Mouse (Mus musculus): ENCODE results near the gene Pidd1. TPM values are rescaled to one million over a fixed set of nuclear protein-coding genes. Genes with fewer than 3 reads are reported as not detected.
A peak's percentile ranks its signal among the peaks of the same experiment; 100 is the strongest.

Gene Pidd1
- total RNA-seq, 2 experiments from 2014 or later: 0.15 to 0.18 TPM

DNA sequence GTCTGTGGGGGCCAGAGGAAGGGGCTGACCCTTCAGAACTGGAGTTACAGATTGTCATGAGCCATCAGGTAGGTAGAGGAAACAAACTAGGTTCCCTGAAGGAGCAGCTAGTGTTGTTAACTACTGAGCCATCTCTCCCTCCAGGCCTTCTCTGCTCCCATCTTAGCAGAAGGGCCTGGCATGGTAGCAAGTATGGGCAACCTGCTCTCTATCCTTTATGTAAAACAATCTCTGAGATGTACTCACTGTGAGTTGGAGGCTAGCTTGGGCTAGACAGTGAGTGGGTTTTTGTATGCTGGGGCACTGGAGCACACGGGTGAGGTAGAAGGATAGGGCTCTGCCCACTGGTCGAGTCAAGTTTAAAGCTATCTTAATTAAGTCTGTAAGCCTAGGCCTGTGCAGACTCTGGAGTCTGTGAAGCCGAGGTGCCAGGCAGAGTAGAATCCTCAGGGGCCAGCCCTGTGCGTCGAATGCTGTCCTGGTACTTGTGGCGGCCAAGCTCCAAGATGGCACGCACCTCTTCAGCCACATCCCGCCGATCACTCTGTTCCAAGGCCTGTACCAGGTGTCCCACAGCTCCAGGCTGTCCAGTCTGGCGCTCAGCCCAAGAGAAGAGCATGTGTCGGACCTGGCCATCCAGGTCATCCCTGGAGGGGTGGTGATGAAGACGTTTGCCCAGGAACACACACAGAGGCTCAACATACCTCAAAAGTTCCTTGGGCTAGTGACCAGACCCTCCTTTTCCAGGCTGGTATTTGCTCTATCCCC lies 5.4 kb downstream of the Pidd1 start:
- DNase-seq: no peak
- intact Hi-C loops (cut with DNase I): loop anchor here (2.0 kb wide), 1 partner anchor 30 kb away; no protein-coding TSS in a partner anchor

DNA sequence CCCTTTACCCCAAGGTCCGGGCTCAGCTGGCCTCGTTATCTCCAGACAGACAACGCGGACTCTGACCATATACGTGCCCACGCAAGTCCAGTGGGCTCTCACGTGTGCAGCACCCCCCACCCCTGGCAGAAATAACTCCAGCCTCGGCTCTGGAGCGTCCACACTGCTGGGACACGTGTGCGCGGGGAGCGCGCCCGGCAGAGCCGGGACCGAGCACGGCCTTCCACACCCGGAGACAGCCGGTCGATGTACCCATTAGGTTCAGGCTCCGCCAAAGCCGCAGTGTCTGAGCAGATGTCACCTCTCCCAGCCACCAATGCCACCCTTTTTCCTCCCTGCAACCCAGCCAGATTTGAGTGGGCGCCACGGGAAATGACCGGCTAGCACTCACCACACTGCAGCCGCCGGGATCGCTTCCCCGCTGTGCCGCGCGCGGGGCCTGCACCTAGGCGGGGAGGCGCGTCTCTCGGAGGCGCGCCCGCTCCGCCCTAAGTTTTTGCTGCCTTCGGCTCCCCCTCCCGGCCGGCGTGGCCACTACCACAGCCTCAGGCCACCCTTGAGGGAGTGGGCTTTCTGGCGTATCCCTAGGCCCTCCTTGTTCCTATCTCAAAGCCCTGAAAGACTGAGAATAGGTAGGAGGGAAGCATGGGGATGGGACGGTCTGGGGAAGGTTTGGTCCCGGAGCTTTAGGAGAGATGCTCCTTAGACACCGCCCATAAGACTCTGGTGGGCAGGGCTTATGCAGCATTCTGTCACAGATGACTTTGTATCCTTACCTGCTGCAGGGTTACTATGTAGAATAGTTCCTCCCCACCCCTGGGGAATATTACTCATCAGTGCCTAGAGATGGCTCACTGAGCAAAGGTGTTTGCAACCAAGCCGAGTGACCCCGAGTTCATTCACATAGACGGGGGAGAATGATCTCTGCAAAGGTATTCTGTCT lies 6.4 kb downstream of the Pidd1 start, which contains the start of gene Slc25a22:
TSS of gene Slc25a22 (minus strand) at position 715 of the 943 bp plus-strand sequence.
- peak; percentile 71 to 78 for DNase-seq
- intact Hi-C loops (cut with DNase I): loop anchor here (2.0 kb wide), 1 partner anchor 29 kb away; no protein-coding TSS in a partner anchor

DNA sequence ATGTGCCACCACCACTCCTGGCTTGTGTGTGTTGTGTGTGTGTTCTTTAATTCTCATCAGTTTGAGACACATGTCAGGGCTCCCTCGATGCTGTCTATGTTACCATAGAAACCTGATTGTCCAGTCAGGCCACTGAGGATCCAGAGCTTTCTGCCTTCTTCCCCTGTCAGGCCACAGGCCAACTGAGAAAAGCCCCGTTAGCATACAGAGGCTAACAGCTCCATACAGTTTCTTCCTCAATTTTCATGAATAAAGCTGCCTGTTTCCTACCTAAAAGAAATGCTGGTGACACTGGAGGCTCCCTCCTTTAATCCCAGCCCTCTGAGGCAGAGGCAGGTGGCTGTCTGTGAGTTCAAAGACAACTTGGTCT lies 7.3 kb downstream of the Pidd1 start:
- intact Hi-C loops (cut with DNase I): no loop called here
- no peak for DNase-seq

DNA sequence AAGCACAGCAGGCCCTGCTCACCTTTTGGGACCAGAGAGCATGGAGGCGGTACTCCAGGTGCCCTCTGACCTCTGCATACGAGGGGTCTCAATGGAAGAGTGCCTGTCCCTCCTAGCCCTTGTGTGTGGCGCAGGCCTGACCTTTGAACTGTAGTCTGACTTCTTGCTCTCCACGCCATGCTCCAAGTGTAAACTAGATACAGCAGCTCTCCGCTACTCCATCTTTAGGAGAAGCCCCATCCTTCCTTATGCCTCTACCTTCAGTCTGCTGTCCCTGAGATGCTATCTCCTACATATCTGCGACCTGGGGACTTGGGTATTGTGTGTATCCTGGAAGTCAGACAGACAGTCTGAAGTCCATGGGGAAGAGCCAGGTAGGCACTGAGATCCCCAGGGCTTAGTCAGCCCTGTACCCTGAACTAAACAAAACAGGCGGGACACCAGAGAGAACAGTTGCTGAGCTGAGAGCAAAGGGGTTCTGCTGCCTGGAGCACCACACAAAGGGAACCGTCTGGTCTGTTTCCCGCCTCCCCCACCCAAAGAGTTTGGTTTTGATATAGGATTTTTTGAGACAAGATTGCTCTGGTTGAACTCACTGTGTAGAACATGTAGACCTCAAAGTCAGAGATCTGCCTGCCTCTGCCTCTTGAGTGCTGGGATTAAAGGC lies 7.8 kb downstream of the Pidd1 start:
- intact Hi-C loops (cut with DNase I): no loop called here
- DNase-seq: no peak

DNA sequence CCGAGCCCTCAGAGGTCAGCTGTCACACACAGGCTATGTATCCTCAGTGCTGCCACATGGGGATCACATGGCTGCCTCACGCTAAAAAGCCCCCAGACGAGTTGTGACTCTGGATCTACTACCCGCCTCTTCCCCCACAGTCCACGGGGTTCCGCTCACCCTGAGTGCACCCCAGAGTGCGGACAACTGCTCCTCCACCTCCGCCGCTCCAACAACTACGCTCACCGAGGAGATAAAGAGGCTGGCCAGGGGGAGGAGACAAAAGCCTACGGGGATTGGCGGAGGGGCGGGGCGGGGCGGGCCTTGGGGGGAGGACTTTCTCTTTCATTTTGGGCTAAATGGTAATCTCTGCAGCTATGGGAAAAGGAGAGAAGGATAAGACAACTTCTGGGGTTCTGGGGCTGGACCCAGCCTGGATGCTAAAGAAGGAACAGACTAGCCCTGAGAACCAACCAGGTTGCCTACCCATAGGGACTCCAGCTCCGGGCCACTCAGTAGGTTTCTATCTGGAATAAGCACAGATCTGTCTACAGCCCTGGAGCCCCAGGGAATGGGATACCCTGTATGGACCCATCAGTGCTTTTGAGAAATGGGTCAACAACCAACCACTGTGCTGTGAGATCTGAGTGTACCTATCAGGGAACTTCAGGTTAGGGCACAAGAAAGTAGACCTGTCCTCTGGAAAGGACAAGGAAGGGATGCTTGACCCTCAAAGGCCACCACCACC lies 8.5 kb downstream of the Pidd1 start:
- intact Hi-C loops (cut with DNase I): no loop called here
- DNase-seq: no peak

DNA sequence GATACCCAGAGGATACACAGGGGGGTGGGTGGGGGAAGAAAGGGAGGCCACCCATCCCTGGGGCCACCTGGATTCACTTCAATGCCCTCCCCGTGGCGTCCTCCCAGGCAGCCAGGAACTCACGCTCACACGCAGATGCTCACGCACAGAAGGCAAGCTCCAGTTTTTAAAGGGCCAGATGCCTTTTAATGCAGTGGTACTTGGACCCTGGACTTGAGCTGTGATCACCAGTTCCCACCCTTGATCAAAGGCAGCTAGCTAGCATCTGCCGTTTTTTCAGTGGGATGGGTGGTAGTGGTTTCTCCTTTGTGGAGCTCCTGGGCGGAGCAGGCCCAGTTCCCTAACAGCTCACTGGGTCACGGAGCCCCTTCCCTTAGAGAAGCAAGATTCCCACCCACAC lies 9.4 kb downstream of the Pidd1 start:
- intact Hi-C loops (cut with DNase I): no loop called here
- no peak for DNase-seq

DNA sequence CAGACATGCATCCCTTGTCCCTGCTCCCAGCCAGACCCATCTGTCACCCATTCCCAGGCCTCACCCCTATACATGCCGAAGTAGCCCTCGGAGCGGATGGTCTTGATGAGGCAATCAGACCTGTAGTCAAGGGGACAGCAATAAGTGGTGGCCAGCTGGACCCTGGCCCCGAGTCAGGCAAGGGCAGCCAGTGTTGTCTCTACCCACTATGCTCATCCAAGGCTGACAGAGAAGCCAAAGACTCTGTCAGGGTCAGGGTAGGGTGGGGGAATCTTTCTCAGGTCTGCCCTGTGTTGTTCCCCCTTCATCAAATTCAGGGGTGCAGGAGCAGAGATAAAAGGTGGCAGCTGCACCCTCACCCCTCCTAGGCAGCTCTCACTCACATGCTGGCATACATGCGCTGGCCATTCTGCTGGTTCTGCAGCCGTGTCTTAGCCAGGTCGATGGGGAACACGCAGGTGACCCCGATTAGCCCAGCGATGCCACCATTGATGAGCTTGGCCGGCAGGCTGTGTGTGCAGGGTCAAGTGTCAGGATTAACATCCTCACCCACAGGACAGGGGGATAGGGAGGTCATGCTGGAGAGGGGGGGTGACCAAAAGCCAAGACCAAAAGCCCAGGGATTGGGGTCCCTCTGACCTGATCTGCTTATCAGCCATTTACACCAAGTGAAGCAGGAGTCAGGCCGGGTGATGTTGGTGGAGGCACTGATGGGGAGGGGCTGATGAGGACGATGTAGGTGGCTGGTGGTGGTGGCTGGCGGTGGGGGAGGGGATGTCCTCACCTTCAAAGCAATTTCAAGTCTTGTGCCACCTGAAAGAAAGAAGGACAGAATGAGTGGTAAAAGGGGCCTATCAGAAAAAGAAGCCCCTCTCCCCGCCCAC lies 10.1 kb downstream of the Pidd1 start:
- no peak for DNase-seq
- intact Hi-C loops (cut with DNase I): no loop called here

DNA sequence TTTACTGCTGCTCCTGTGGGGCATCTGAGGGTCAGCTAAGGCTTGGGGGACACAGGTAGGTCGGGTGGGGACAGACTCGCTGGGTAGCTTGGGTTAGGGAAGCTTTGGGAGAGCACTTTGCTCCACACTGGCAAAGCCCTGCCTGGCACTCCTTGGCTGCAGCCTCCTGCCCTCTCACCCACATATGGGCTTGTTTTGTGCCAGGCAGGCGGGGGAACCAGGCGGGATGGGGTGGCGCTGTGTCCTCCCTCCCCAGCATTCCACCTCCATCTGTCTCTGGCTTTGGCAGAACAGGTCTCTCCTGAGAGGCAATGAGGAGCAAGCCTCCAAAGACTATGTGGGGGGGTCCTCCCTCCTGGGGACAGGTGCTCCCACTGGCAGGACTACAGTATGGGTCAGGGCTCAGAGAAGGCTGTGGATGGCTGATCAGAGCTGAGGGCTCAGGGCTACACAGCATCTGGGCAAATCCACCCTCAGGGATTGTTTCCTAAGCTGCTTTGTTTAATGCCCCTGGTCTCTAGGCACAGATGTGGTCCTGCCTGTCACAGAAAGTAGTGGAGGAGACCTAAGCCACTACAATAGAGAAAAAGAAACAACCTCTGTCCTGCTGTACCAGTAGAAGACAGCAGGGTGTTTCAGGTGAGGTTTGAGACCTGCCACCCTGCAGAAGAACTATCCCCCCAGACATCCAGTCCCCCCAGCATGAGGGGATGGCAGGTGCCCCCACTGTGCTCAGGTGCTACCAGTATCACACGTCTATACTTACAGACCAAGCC lies 10.9 kb downstream of the Pidd1 start:
- intact Hi-C loops (cut with DNase I): no loop called here
- DNase-seq: no peak

DNA sequence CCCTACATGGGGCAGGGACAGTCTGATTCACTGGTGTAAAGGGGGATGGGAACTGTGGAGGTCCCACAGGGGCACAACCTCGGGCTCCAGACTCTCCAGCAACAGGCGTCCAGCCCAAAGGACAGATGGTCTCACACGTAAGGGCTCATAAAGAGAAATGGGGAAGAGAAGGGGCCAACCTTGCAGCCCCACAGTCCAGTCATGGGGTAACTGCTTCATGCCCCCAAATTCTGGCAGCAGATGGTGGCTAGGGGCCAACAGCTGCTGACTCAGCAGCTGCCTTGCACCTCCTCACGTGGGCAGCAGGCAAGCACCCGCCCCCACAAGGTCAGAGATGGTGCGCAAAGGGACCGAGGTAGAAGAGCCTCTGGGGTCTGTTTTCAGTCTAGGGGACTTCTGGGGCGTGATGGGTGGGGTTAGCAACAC lies 11.6 kb downstream of the Pidd1 start:
- DNase-seq: no peak
- intact Hi-C loops (cut with DNase I): no loop called here

DNA sequence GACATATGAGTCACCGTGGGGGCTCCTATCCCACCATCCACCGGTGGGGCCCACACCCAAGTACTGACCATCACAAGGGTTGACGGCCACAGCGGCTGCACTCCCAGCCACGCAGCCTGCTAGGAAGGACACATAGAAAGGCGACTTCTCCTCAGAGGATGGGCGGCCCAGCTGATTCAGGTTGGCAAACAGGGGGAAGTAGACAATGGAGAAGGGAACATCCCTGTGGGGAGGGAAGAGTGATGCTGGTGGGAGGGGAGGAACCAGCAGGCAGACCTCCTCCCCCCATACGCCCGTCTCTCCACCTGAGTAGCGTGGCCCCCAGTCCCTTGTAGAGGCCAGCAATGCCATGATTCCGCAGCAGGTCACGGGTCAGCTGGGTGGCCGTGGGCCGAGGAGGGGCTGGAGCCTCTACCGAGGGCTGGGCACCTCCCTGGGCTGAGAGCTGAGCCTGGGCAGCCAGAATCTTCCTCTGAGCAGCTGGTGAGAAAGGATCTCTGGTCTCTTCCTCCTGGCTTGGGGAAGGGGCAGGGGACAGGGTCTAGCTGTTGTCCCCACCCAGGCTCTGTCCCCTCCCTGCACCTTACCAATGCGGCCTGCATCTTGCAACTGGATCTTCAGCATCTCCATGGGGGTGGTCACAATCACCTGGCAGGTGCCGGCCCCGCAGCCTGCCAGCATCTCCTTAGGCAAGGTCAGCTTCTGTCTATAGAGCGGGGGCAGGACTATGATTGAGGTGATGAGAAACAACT lies 12.2 kb downstream of the Pidd1 start:
- DNase-seq: no peak
- intact Hi-C loops (cut with DNase I): no loop called here

DNA sequence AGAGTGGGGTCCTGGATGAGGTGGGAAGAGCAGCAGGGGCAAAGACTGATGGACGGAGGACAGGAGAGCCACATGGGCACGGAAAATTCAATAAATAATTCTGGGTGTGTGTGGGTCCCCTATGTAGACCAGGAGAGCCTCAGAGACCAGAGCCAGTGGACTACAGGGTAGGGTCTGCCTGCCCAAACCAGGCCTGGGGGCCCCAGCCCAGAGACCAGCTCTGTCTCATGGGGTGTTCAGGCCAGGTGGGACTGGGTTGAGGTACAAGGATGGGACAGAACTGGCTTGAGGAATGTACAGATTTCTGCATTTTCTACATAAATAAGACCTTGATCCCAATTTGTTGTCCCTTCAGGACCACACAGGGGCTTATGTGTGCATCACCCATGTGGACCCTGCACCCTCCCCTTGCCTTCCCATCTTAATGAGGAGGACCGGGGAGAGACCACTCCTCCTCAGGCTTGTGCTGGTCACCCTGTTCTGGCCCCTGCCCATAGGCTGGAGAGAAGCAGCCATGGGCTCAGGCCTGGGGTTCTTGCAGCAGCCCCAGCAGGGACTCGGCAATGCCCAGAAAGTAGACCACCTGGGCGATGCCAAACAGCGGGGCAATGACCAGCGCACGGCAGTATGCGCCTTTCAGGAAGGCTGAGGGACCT lies 13.1 kb downstream of the Pidd1 start:
- intact Hi-C loops (cut with DNase I): no loop called here
- no peak for DNase-seq

DNA sequence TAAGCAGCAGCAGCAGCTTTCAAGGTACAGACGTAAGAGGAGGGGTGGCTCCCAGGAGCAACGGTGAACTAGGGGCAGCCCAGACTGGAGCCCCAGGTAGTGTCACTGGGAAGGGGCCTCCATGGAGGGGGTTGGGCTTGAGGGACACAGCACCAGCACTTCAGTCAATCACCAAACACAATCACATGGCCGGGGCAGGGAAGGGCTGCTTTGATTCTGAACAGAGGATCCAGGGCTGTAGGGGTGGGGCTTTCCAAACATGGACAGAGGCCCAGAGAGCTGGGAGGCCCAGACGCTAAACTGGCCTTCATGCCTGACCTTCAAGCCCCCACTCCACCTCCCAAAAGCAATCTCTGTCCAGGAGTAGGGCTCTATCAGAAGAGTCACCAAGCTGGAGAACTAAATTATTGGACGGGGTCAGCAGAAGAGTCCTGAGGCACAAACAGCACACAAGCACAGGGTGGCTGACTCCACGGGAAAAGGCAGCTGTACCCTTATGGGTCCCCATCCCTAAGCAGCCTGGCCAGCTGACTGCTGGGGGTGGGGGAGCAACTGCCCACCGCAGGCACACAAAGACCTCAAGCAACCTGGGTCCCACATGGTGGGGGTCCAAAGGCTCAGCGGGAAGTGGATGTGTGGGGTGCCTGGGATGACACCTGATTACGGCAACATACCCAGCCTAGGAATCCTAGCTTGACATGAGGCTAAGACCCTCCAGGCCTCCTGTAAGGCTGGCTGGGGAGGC lies 13.8 kb downstream of the Pidd1 start:
- intact Hi-C loops (cut with DNase I): no loop called here
- DNase-seq: no peak

DNA sequence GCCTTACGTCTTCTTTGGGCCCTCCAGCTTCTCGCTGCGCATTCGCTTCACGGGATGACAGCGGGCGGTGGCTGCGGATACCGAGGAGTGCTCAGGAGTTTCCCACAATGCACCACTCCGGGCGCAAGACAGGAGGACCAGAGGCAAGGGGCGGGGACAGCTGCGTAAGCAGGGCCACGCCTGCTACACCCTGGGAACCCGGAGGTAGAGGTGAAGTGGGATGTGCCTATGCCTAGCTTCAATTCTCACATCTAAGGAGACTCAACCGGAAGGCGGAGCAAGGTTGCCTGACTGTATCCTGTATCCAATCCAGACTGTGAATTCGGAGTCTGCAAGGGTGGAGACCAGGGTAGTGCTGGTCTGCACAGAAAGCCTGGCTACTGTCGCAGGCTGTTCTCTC lies 14.5 kb downstream of the Pidd1 start, which contains the start of gene Cend1:
TSS of gene Cend1 (minus strand) at position 182 of the 400 bp plus-strand sequence.
- DNase-seq: no peak
- intact Hi-C loops (cut with DNase I): no loop called here

DNA sequence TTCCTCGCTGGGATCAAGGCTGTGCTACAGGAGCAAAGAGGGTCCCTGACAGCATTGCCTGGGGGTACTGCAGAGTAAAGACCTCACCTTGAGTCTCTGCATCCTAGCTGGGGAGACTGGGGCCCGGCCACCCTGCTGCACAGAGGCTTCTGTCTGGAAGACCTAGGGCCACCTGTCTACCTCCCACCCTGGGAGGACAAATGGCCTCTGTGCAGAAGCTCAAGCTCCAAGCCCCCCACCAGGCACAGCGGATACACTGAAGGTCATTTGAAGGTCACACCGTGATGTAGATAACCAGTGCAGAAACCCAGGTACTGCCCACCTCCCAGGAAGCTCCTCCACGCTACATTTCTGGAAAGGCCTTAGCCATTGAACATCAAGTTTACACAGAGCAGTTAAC lies 15.1 kb downstream of the Pidd1 start:
- DNase-seq: no peak
- intact Hi-C loops (cut with DNase I): no loop called here

DNA sequence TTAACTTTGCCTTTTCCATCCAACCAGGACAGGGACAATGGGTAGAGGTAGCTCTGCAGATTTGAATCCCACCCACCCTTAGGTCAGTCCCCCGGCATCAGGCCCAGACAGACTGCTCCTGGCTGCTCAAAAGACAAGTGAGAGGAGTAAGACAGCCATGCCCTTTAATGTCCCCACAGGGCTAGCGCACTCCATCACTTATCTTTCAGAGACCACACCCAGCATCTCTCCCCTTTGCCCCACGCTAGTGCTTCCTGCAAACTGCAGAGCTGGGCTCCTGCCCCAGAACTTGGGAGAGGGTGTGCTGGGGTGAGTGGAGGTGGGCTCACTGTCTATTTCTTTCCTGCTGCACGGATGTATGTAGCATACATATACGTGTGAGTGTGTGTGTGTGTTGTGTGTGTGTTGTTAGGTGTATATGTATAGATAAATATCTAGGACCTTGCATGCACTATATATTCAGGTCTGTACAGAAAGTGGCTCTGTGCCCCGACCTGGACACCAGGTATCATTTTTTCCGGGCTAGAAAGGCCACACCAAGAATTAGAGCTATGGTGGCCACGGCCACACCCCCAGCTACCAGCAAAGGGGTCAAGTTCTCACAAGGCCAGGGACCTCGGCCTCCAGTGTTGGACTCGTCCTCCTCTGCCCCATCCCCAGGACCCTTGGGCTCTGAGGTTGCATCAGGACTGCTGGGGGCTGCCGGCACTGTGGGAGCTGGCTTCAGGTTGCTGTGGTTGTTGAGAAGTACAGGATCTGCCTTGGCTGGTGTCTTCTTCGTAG lies 16.7 kb downstream of the Pidd1 start:
- no peak for DNase-seq
- intact Hi-C loops (cut with DNase I): no loop called here

DNA sequence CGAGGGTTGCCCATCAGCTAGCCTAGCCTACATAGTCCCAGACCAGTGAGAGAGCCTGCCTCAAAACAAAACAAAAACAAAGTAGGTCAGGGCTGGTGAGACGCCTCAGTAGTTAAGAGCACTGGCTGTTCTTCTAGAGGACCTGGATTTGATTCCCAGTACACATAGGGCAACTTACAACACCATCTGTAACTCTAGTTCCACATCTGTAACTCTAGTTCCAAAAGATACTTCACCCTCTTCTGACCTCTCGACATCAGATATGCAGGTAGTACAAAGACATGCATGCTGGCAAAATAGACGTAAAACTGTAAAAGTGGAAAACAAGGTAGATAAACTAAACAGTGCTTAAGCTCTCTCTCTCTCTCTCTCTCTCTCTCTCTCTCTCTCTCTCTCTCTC lies 20.0 kb downstream of the Pidd1 start:
- no peak for DNase-seq
- intact Hi-C loops (cut with DNase I): no loop called here
